Mouse (Mus musculus) CH12.LX (cell line): ENCODE results near the gene Zic1. TPM values are rescaled to one million over a fixed set of nuclear protein-coding genes. Genes with fewer than 3 reads are reported as not detected.

ENCODE experiments used
- DNase-seq: peaks from one replicate; pipeline ENCODE4 v3.0.0-alpha.2; 2013; ENCODE audit errors: extremely low read depth
- H3K27ac ChIP-seq: 2 replicates; pipeline ENCODE4 v1.5.1; 2012; ENCODE audit warnings: low read depth, mild to moderate bottlenecking, control low read depth, moderate library complexity; ENCODE audit not compliant: insufficient read depth
- H3K27me3 ChIP-seq: replicated peaks from 2 replicates; pipeline ENCODE3; 2012; ENCODE audit warnings: inconsistent platforms
- H3K36me3 ChIP-seq, 2 experiments: replicated peaks in 1 of 2; 2 replicates each; pipeline versions ENCODE3 to v1.6.1; 2012; ENCODE audit warnings: inconsistent platforms in 1 of 2, low read length in 1 of 2, mild to moderate bottlenecking in 1 of 2, mixed read lengths in 1 of 2, moderate library complexity in 1 of 2; ENCODE audit not compliant: control insufficient read depth in 1 of 2, insufficient read depth in 1 of 2
- H3K4me1 ChIP-seq, 2 experiments: 2 replicates each; pipeline ENCODE4 v1.6.1; 2012; ENCODE audit warnings: inconsistent platforms in 1 of 2, moderate library complexity in 1 of 2; ENCODE audit not compliant: insufficient read depth in 2 of 2, control insufficient read depth in 1 of 2
- H3K4me2 ChIP-seq: 2 replicates; pipeline ENCODE4 v1.6.1; 2012; ENCODE audit warnings: low read depth, mild to moderate bottlenecking, control low read depth; ENCODE audit not compliant: poor library complexity, insufficient read depth, severe bottlenecking
- H3K4me3 ChIP-seq, 3 experiments: fragments of 150-350 bp in 1 of 3; sonication (generic) in 1 of 3; replicated peaks in 1 of 3; 2 replicates each; pipeline versions ENCODE3 to v1.5.1; 2011 to 2012; ENCODE audit warnings: low read depth in 2 of 3, low read length in 2 of 3, mild to moderate bottlenecking in 2 of 3, moderate library complexity in 2 of 3, control low read depth in 1 of 3, improper control_type of control experiment in 1 of 3, inconsistent platforms in 1 of 3, mixed read lengths in 1 of 3; ENCODE audit not compliant: poor library complexity in 1 of 3
- H3K79me2 ChIP-seq: replicated peaks from 2 replicates; pipeline ENCODE4 v1.6.1; 2012; ENCODE audit warnings: mild to moderate bottlenecking, moderate library complexity; ENCODE audit not compliant: control insufficient read depth, poor library complexity, insufficient read depth, severe bottlenecking; ENCODE audit errors: extremely low read depth
- H3K9ac ChIP-seq: 2 replicates; pipeline ENCODE4 v1.6.1; 2012; ENCODE audit warnings: low read depth, mild to moderate bottlenecking, control low read depth, moderate library complexity; ENCODE audit not compliant: insufficient read depth
- H3K9me3 ChIP-seq: replicated peaks from 2 replicates; pipeline ENCODE3; 2012; ENCODE audit warnings: low read length, inconsistent platforms, mixed read lengths
- BHLHE40 ChIP-seq: IDR thresholded peaks from 2 replicates; pipeline ENCODE4 v1.6.1; 2011; ENCODE audit warnings: mild to moderate bottlenecking, low read depth, low read length, improper control_type of control experiment
- CHD1 ChIP-seq: IDR thresholded peaks from 2 replicates; pipeline ENCODE4 v1.6.1; 2012; ENCODE audit warnings: low read depth, low read length, improper control_type of control experiment, inconsistent platforms
- CHD2 ChIP-seq: IDR thresholded peaks from 2 replicates; pipeline ENCODE4 v1.6.1; 2011; ENCODE audit warnings: low read length, improper control_type of control experiment
- E2F4 ChIP-seq: IDR thresholded peaks from 2 replicates; pipeline ENCODE4 v1.6.1; 2011; ENCODE audit warnings: low read depth, low read length, improper control_type of control experiment; ENCODE audit not compliant: insufficient replicate concordance
- ELF1 ChIP-seq: IDR thresholded peaks from 2 replicates; pipeline ENCODE4 v1.6.1; 2014; ENCODE audit warnings: low read depth, mild to moderate bottlenecking, inconsistent platforms, low read length, improper control_type of control experiment
- EP300 ChIP-seq: IDR thresholded peaks from 2 replicates; pipeline ENCODE4 v1.6.1; 2011; ENCODE audit warnings: low read length, improper control_type of control experiment
- GABPA ChIP-seq: IDR thresholded peaks from 2 replicates; pipeline ENCODE4 v1.6.1; 2012; ENCODE audit warnings: low read depth, low read length, improper control_type of control experiment, inconsistent platforms; ENCODE audit not compliant: insufficient replicate concordance
- JUN ChIP-seq: IDR thresholded peaks from 2 replicates; pipeline ENCODE4 v1.6.1; 2011; ENCODE audit warnings: low read depth, mild to moderate bottlenecking, low read length, improper control_type of control experiment, moderate library complexity; ENCODE audit not compliant: insufficient read depth
- KAT2A ChIP-seq: IDR thresholded peaks from 2 replicates; pipeline ENCODE4 v1.6.1; 2012; ENCODE audit warnings: low read length, improper control_type of control experiment, inconsistent platforms; ENCODE audit not compliant: insufficient replicate concordance
- MAX ChIP-seq: IDR thresholded peaks from 2 replicates; pipeline ENCODE4 v1.6.1; 2011; ENCODE audit warnings: low read length, improper control_type of control experiment
- MAZ ChIP-seq: IDR thresholded peaks from 2 replicates; pipeline ENCODE4 v1.6.1; 2012; ENCODE audit warnings: low read depth, mild to moderate bottlenecking, inconsistent platforms, low read length, improper control_type of control experiment, moderate library complexity
- NRF1 ChIP-seq: IDR thresholded peaks from 2 replicates; pipeline ENCODE4 v1.6.1; 2014; ENCODE audit warnings: low read depth, mild to moderate bottlenecking, inconsistent platforms, low read length, improper control_type of control experiment, moderate library complexity
- PAX5 ChIP-seq: IDR thresholded peaks from 2 replicates; pipeline ENCODE4 v1.6.1; 2012; ENCODE audit warnings: low read length, inconsistent platforms, mixed read lengths
- POLR2AphosphoS2 ChIP-seq: IDR thresholded peaks from 2 replicates; pipeline ENCODE4 v1.6.1; 2011; ENCODE audit warnings: low read depth, low read length, improper control_type of control experiment
- RAD21 ChIP-seq: IDR thresholded peaks from 2 replicates; pipeline ENCODE4 v1.6.1; 2011; ENCODE audit warnings: low read depth, mild to moderate bottlenecking, low read length, improper control_type of control experiment, moderate library complexity
- SIN3A ChIP-seq: IDR thresholded peaks from 2 replicates; pipeline ENCODE4 v1.6.1; 2012; ENCODE audit warnings: low read length, improper control_type of control experiment, inconsistent platforms
- UBTF ChIP-seq: IDR thresholded peaks from 2 replicates; pipeline ENCODE4 v1.6.1; 2012; ENCODE audit warnings: low read depth, mild to moderate bottlenecking, inconsistent platforms, low read length, improper control_type of control experiment, moderate library complexity
- USF2 ChIP-seq: conservative IDR thresholded peaks from 2 replicates; pipeline ENCODE4 v1.6.1; 2011; ENCODE audit warnings: low read depth, low read length, improper control_type of control experiment
- ZKSCAN1 ChIP-seq: IDR thresholded peaks from 2 replicates; pipeline ENCODE4 v1.6.1; 2012; ENCODE audit warnings: low read depth, inconsistent platforms, low read length, improper control_type of control experiment, borderline replicate concordance
- ZNF384 ChIP-seq: IDR thresholded peaks from 2 replicates; pipeline ENCODE4 v1.6.1; 2012; ENCODE audit warnings: low read depth, low read length, improper control_type of control experiment, inconsistent platforms
- dilution Hi-C: fragments of 300-500 bp; cut with MboI; formaldehyde crosslinking; loops from 2 replicates; pipeline ENCODE4 v1.14.3; 2020; ENCODE audit warnings: low sequenced_read_pairs; ENCODE audit not compliant: extremely low pct_unique_long_range_greater_than_20kb, extremely low pct_ligation_motif_present
- in situ Hi-C: fragments of 300-500 bp; cut with MboI; formaldehyde crosslinking; loops from 3 replicates; pipeline ENCODE4 v1.14.3; 2019; ENCODE audit warnings: low sequenced_read_pairs, low pct_ligation_motif_present, low pct_unique_long_range_greater_than_20kb, mixed read lengths
- polyA plus RNA-seq: library from polyadenylated mRNA; unstranded; fragments of >175 nt; gene quantifications from 2 replicates; pipeline ENCODE4 v1.2.1, GENCODE M21; 2012; ENCODE audit warnings: low read depth; ENCODE audit not compliant: insufficient read length
- total RNA-seq, 2 experiments: library from RNA; depleted of rRNA; stranded (reverse); fragments of 300-350 nt in 1 of 2; fragments of >200 nt in 1 of 2; gene quantifications; 2 replicates each; pipeline ENCODE4 v1.2.3; 2012 to 2014

The Zic1 gene
- total and polyA plus RNA-seq, 3 experiments = not detected

- no peaks in the 10 kb centered on the region for H3K4me1 ChIP-seq
- H3K36me3 ChIP-seq = no peaks in the 10 kb centered on the region
- H3K27me3 ChIP-seq = no peaks in the 10 kb centered on the region
- no peak overlapping the region for H3K4me2 ChIP-seq
- dilution Hi-C loops (no loop called here), in situ Hi-C loops (no loop called here)
- no peak for TF ChIP-seq CHD2
- no peak for TF ChIP-seq MAX
- TF ChIP-seq GABPA = no peak
- TF ChIP-seq PAX5 = no peak
- H3K27ac ChIP-seq = no peak overlapping the region
- peaks cover 41% of the 10 kb centered on the region for H3K9me3 ChIP-seq
- H3K4me3 ChIP-seq = no peak overlapping the region
- DNase-seq = no peak
- H3K79me2 ChIP-seq = no peaks in the 10 kb centered on the region
- no peak overlapping the region for H3K9ac ChIP-seq
These were observed 4.4 kb downstream of the Zic1 start for GRCm38 (mm10) chr9:91361033-91361855.

DNA sequence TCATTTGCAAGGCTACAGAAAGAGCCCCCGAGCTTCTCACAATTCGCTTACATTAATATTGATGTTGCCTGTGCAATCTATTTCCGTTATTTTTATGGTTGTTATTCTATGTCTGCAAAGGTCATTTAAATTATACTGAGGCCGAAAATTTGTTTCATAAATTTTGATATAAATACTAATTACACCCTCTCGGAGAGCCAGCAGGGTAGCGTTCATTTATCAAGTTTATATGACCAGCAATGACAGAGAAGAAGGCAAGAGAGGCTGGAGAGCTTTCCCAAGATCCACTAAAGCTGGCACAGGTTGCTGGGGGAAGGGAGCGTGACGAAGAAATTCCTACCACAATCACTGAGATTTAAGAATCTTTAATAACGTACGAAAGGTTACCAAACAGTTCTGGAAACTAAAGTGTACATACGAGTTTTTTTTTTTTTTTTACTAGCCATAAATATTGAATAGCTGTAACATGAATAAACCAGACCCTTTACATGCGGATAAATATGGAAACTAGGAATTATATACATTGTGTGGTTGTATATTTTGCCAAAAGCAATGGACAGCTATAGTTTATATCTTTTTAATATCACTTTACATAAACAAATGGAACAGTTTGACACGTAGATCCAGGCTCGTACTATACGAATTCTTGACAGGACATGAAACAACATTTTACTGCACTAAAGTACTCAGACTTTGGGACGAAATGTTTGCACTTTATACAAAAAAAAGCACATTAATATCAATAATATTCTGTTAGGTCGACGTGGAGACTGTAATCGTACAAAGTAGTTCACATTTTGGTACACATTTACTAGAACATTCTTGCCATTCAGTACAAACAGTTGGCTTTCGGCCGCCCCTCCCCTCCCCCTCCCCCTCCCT, 5.2 kb downstream of the Zic1 start:
- Histone ChIP-seq H3K27ac (no peak overlapping the region), H3K36me3 (no peaks in the 10 kb centered on the region), H3K4me1 (no peaks in the 10 kb centered on the region), H3K4me3 (no peak overlapping the region), H3K9ac (no peak overlapping the region), H3K4me2 (no peak overlapping the region)
- dilution Hi-C loops = no loop called here
- no peak for DNase-seq
- TF ChIP-seq NRF1 (no peak), SIN3A (no peak), RAD21 (no peak), KAT2A (no peak), E2F4 (no peak), PAX5 (no peak), JUN (no peak), BHLHE40 (no peak), CHD2 (no peak), ZKSCAN1 (no peak), UBTF (no peak), CHD1 (no peak), EP300 (no peak), GABPA (no peak), POLR2AphosphoS2 (no peak), USF2 (no peak), ELF1 (no peak), ZNF384 (no peak), MAZ (no peak)
- TF ChIP-seq, all 38 proteins: peak for 0
- no peaks in the 10 kb centered on the region for H3K79me2 ChIP-seq
- in situ Hi-C loops = no loop called here
- H3K27me3 ChIP-seq = no peaks in the 10 kb centered on the region
- peaks cover 41% of the 10 kb centered on the region for H3K9me3 ChIP-seq
